Mouse (Mus musculus): Measurements from ENCODE around the gene Wdr26. TPM values are rescaled to one million over a fixed set of nuclear protein-coding genes. Genes with fewer than 3 reads are reported as not detected.

The Wdr26 gene
- polyA plus RNA-seq, 1 experiment from 2014 or later: 34.3 TPM

Other genes with a start within 250 kb of the Wdr26 start
- gene Ephx1, start 191.1 kb downstream of the Wdr26 start, polyA plus RNA-seq (2014; fragmentation: Nextera tagmentation; extraction: Ambion mirVana): 1.7 TPM in 2 replicates
- not detected in 2 replicates for gene 9130409I23Rik, start 160.8 kb downstream of the Wdr26 start, polyA plus RNA-seq (2014; fragmentation: Nextera tagmentation; extraction: Ambion mirVana)
- gene Nvl, start 67.8 kb downstream of the Wdr26 start, polyA plus RNA-seq (2014; fragmentation: Nextera tagmentation; extraction: Ambion mirVana): 45.0 and 48.0 TPM in 2 replicates
- gene Cnih4, start 67.3 kb downstream of the Wdr26 start, polyA plus RNA-seq (2014; fragmentation: Nextera tagmentation; extraction: Ambion mirVana): 81.8 and 89.4 TPM in 2 replicates
- gene Cnih3, start 140.6 kb upstream of the Wdr26 start, polyA plus RNA-seq (2014; fragmentation: Nextera tagmentation; extraction: Ambion mirVana): 0.50 TPM in 1 of 2 replicates, not detected in the other

All from limb, embryonic 11.5 days (tissue).